Mouse (Mus musculus): ENCODE data around the gene Gm10518.

The Gm10518 gene

GRCm38 (mm10) chr1:179828900-179829299 lies 25.7 kb downstream of the Gm10518 start:
- in situ Hi-C loops (cut with MboI; ENCODE audit: unreplicated experiment in 2 of 2) = no loop called here

- in situ Hi-C loops (cut with MboI; ENCODE audit: unreplicated experiment in 2 of 2) = no loop called here
These were observed 29.6 kb downstream of the Gm10518 start for GRCm38 (mm10) chr1:179832710-179833240.

DNA sequence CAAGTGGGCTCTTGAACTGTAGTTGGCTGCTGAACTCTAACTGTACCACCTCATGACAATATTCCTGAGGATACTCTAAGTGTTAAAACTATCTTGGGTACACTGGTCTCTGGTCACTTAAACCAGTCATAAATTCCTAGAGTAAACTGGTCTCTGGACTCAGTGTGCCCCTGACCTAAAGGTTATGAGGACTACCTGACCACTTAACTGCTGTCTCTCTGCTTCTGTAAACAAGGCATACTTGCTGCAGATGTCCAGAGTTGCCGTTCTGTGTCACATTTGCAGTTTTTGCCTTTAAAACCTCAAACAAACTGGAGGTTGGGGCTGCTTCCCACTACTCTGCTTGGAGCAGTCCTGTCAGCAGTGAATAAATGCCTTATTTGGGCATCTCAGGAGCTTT lies 30.4 kb downstream of the Gm10518 start:
- in situ Hi-C loops (cut with MboI; ENCODE audit: unreplicated experiment in 2 of 2) = no loop called here

- in situ Hi-C loops (cut with MboI; ENCODE audit: unreplicated experiment in 2 of 2) = no loop called here
These were observed 32.7 kb downstream of the Gm10518 start for GRCm38 (mm10) chr1:179835753-179836425.

DNA sequence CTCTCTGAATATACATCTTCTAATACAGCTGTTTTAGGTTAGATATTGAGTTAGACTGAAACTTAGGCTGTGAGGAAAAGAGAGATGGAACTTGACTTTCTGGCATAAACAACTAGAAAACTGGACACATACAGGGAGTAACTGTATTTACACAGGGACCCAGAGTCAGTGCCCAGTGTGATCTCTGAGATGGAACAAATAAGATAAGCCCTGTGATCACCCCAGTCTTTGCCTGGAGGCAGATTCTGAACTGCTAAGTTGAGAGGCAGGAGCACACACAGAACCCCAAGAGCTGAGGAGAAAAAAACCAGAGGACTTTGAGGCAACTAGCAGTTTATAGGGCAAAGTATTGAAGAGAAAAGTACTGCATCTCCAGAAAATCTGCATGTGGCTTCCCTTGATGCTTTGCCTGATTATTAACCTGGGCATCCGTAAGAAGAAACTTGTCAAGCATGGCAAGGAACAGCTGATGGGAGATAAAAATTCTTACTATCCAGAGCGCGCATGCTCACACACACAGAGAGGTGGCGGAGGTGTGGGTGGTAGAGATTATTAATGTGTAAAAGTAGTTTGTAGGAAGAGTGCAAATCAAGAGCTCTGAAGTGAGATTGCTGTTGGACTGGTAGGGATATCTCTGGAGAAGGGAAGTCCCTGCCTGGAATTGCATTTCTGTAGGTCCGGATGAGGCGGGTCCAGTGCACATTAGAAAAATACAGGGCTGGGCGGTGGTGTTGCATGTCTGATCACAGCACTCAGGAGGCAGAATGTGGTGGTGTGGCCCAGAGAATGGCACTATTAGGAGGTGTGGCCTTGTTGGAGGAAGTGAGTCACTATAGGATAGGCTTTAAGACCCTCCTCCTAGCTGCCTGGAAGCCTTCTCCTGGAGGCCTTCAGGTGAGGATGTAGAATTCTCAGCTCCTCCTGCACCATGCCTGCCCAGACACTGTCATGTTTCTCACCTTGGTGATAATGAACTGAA lies 33.5 kb downstream of the Gm10518 start:
- in situ Hi-C loops (cut with MboI; ENCODE audit: unreplicated experiment in 2 of 2) = no loop called here

GRCm38 (mm10) chr1:179842568-179842967 lies 39.4 kb downstream of the Gm10518 start:
- in situ Hi-C loops (cut with MboI; ENCODE audit: unreplicated experiment in 2 of 2) = loop anchor here (5.0 to 10.0 kb wide), 4 partner anchors 110 to 340 kb away; no protein-coding TSS in a partner anchor

GRCm38 (mm10) chr1:179843981-179844380 lies 40.8 kb downstream of the Gm10518 start:
- in situ Hi-C loops (cut with MboI; ENCODE audit: unreplicated experiment in 2 of 2) = loop anchor here (5.0 to 10.0 kb wide), 4 partner anchors 112 to 342 kb away; no protein-coding TSS in a partner anchor

DNA sequence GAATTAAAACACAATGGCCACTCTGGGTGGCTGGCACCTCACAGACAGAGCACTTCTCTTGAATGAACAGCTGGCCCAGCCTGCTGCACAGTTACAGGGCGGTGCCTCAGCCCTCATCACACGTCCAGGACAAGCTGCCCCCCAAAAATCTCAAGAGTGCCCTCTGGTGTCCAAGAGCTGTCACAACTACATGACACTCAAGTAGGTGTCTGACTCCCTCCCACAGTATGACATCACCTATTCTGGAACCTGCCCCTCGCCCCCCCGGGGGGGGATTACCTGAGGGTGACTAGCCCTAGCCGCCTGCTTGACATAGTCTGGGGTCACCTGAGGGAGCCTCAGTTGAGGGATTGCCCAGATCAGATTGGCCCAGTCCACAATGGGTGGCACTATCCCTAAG lies 41.7 kb downstream of the Gm10518 start:
- in situ Hi-C loops (cut with MboI; ENCODE audit: unreplicated experiment in 2 of 2) = loop anchor here (5.0 to 10.0 kb wide), 6 partner anchors 103 to 372 kb away; no protein-coding TSS in a partner anchor

GRCm38 (mm10) chr1:179845832-179846499 lies 42.8 kb downstream of the Gm10518 start:
- in situ Hi-C loops (cut with MboI; ENCODE audit: unreplicated experiment in 2 of 2) = loop anchor here (5.0 to 10.0 kb wide), 4 partner anchors 104 to 371 kb away; no protein-coding TSS in a partner anchor

DNA sequence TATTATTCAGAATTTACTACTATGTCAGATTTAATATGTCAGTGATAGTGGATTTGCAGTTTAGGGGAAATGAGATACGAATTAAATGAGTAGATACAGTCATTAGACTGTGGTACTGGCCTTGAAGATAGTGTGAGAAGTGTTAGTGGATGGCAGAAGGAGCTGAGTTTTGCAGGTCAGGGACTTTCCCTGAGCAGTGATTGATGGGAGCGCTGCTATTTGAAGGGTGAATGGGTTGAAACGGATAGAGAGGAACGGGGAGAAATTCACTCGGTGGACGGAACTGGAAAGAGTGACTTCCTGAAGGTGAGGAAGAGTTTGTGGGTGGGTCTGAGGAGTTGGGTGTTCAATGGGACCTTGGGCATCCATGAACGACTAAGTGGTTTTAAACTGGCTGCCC lies 44.0 kb downstream of the Gm10518 start:
- in situ Hi-C loops (cut with MboI; ENCODE audit: unreplicated experiment in 2 of 2) = loop anchor here (5.0 to 10.0 kb wide), 4 partner anchors 105 to 370 kb away; no protein-coding TSS in a partner anchor

- in situ Hi-C loops (cut with MboI; ENCODE audit: unreplicated experiment in 2 of 2) = loop anchor here (5.0 to 10.0 kb wide), 4 partner anchors 106 to 369 kb away; no protein-coding TSS in a partner anchor
These were observed 44.7 kb downstream of the Gm10518 start for GRCm38 (mm10) chr1:179847759-179848389.

DNA sequence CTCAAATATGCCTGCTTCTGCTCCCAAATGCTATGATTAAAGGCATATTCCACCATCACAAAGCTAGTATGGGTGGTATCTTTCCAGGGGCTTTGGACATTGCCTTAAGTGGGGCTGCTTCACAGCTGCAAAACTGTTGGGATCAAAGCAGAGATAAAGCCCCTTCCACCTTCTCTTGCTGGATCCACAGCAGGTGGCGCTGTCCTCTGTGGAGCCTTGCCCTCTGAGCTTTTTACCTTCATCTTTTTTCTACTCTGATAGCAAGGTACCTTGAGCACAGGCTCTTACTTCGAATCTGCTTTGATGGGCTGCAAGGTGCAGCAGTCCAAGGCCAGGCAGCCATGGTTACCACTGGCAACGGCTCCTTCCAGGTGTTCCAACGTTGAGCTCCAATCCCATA lies 50.2 kb downstream of the Gm10518 start:
- in situ Hi-C loops (cut with MboI; ENCODE audit: unreplicated experiment in 2 of 2) = no loop called here

Data from v-Abl transformed pro-B cells (cell line).